Mouse (Mus musculus) hindbrain, embryonic 10.5 days (tissue): Measurements from ENCODE around the gene Kidins220. TPM values are rescaled to one million over a fixed set of nuclear protein-coding genes. Genes with fewer than 3 reads are reported as not detected.

Experiments
- DNase-seq: peaks from one replicate; pipeline ENCODE4 v3.0.0-alpha.2; 2017; ENCODE audit warnings: low spot score
- H3K27ac ChIP-seq: fragments of 300-500 bp; sonication (generic); 2 replicates; pipeline ENCODE4 v1.5.1; 2016; ENCODE audit warnings: mild to moderate bottlenecking, moderate library complexity
- H3K27me3 ChIP-seq: fragments of 300-500 bp; sonication (generic); 2 replicates; pipeline ENCODE4 v1.6.1; 2016; ENCODE audit warnings: mild to moderate bottlenecking; ENCODE audit not compliant: poor library complexity, insufficient read depth, severe bottlenecking
- H3K36me3 ChIP-seq: fragments of 300-500 bp; sonication (generic); 2 replicates; pipeline ENCODE4 v1.6.1; 2016; ENCODE audit warnings: mild to moderate bottlenecking, moderate library complexity
- H3K4me1 ChIP-seq: fragments of 300-500 bp; sonication (generic); replicated peaks from 2 replicates; pipeline ENCODE4 v1.6.1; 2016; ENCODE audit warnings: mild to moderate bottlenecking
- H3K4me3 ChIP-seq: fragments of 300-500 bp; sonication (generic); 2 replicates; pipeline ENCODE4 v1.5.1; 2016; ENCODE audit warnings: mild to moderate bottlenecking, moderate library complexity
- H3K9me3 ChIP-seq: fragments of 300-500 bp; sonication (generic); 2 replicates; pipeline ENCODE4 v1.6.1; 2016; ENCODE audit warnings: mild to moderate bottlenecking, moderate library complexity
- WGBS: fragments of 180-500 bp; shearing (Covaris S2); methylation state at CpG from one replicate; pipeline ENCODE4 v1.1.7; 2016; 5-methylcytosine and 5-hydroxymethylcytosine counted together
- polyA plus RNA-seq: library from polyadenylated mRNA; unstranded; fragments of >200 nt; fragmentation: Nextera tagmentation; extraction: Ambion mirVana; gene quantifications from 2 replicates; pipeline ENCODE4 v1.2.1, GENCODE M21; 2016

Kidins220 gene
- polyA plus RNA-seq, 1 experiment from 2014 or later = 38.1 TPM

DNA sequence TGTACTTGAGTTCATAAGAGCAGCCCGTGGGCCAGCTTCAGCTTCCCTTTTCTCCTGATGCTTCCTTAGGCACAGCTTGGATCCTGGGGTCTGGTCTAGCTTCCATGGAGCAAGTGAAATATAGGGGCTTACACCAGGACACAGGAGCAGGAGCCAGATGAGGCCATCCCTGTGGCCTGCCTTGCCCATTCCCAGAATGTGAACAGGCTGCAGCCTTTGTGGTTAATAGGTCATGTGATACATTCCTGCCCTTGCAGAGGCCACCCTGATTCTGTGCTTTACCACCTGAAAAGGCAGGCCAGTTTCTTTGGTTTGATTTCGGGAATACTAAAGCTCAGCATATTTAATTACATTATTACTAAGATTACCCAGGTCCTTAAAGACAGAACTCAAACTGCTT lies 69.3 kb downstream of the Kidins220 start:
- H3K27me3 ChIP-seq = no peaks in the 10 kb centered on the region
- H3K27ac ChIP-seq = no peak overlapping the region
- H3K4me1 ChIP-seq = no peaks in the 10 kb centered on the region
- DNase-seq = no peak
- H3K36me3 ChIP-seq = peaks cover 17% of the 10 kb centered on the region
- no peaks in the 10 kb centered on the region for H3K9me3 ChIP-seq
- WGBS = 91% methylated on average over 2 of the region's 2 CpGs
- H3K4me3 ChIP-seq = no peak overlapping the region

DNA sequence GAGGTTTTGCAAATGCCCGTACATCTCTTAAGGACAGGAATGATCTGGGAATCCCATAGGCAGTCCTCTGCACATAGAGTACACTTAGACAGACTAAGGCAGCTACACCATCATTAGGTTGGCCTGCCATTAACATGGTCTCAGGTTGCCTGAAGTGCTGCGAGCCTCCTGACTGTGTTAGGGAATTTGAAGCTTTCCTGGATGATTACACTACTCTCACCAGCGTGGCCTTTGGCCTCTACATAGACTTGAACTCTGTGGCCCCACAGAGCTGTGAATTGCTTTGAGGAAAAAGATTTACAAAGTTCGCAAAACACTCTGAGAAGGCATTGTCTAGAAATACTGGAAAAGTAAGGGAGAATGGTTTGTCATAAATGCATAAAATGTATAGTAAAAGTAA lies 69.9 kb downstream of the Kidins220 start:
- H3K27me3 ChIP-seq = no peaks in the 10 kb centered on the region
- no peak overlapping the region for H3K27ac ChIP-seq
- DNase-seq = no peak
- no peak overlapping the region for H3K4me3 ChIP-seq
- 90% methylated on average over 4 of the region's 4 CpGs for WGBS
- H3K9me3 ChIP-seq = no peaks in the 10 kb centered on the region
- peaks cover 17% of the 10 kb centered on the region for H3K36me3 ChIP-seq
- no peaks in the 10 kb centered on the region for H3K4me1 ChIP-seq

DNA sequence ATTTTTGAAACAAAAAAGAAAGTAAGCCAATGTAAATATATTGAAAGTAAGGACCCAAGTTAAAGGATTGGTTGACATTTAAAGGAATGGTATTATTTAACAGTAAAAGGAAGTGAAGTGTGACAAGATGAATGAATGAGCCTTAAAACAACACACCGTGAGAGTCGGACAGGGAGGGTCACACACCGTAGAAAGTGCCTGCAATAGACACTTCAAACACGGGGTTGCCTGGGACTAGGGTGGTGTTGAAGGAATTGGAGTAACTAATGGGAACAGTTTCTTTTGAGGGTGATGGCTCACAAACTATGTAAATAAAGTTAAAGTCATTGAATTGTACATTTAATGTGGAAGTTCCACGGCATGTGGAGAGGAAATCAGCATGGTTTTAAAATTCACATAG lies 74.5 kb downstream of the Kidins220 start:
- H3K36me3 ChIP-seq = peaks cover 27% of the 10 kb centered on the region
- H3K27me3 ChIP-seq = no peaks in the 10 kb centered on the region
- no peak for DNase-seq
- H3K4me3 ChIP-seq = no peak overlapping the region
- no peaks in the 10 kb centered on the region for H3K4me1 ChIP-seq
- WGBS = 78% methylated on average over 5 of the region's 5 CpGs
- no peaks in the 10 kb centered on the region for H3K9me3 ChIP-seq
- no peak overlapping the region for H3K27ac ChIP-seq

DNA sequence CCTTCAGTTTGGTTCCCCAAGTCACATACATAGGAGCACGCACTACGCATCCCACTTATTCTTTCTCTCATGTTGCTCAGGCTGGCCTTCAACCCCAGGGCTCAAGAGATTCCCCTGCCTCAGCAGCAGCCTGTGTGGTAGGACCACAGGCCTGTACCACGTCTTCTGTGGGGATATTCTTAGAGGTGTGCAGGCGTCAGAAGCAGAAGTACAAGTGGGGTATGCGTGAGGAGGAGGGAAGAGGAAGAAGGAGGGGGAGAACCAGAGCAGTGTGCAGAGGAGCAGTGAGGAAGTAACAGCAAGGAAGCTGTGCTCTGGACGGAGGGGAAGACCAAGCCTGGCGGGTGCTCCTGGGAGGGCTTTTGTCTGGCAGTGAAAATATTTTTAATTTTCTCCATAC lies 79.8 kb downstream of the Kidins220 start:
- no peaks in the 10 kb centered on the region for H3K9me3 ChIP-seq
- peaks cover 60% of the 10 kb centered on the region for H3K36me3 ChIP-seq
- no peak overlapping the region for H3K4me3 ChIP-seq
- 92% methylated on average over 7 of the region's 7 CpGs for WGBS
- H3K27ac ChIP-seq = peak overlapping the region; percentile 54; the same call in 1 of the 2 replicates
- no peak for DNase-seq
- no peaks in the 10 kb centered on the region for H3K27me3 ChIP-seq
- H3K4me1 ChIP-seq = peaks cover 4% of the 10 kb centered on the region; the same call in 1 of the 2 replicates

DNA sequence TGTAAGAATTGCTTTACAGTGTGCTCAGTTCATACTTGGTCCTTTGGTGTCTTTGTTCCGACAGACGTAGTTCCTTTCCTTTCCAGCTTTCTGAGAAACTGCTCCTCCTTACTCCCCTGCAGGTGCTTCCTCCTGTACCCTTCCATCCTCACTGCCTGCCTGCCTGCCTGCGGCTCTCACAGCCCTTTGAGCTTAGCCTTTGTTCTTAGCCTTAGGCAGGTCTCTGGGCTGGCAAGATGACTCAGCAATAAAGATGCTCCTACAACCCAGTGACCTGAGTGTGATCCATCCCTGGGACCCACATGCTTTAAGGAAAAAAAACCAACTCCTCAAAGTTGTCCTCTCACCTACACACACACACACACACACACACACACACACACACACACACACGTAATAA lies 80.2 kb downstream of the Kidins220 start:
- 66% methylated on average over 4 of the region's 4 CpGs for WGBS
- Histone ChIP-seq H3K27ac (no peak overlapping the region), H3K36me3 (peaks cover 62% of the 10 kb centered on the region)

DNA sequence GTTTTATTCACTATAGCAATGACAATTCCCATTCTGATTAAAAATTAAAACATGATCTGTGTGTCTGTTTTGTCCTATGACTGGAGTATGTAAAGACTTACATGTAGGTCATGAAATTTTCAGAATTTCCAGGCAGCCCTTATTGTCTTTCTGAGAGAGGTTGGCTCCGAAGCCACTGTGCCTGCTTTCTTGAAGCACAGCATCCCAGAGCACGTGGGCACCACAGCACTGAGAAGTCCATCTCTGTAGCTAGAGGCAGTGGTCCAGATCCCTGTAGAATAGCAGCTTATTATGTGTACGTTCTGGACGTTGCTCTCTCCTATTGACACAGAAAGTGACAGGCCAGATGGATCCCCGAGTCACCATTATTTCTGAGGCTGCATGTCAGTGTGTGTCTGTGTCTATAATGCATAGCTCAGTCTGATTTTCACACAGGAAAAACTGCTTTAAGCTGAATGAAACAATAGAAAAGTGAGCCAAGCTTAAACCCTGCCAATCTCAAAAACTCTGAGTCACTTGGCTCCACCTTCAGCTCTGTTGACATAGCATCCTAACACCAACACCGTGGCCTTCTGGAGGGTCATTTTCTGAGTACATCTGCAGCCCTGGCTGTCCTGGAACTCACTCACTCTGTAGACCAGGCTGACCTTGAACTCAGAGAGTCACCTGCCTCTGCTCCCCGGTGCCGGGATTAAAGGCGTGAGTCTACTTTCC lies 84.9 kb downstream of the Kidins220 start:
- Histone ChIP-seq H3K27ac (no peak overlapping the region), H3K9me3 (no peaks in the 10 kb centered on the region), H3K4me1 (peaks cover 4% of the 10 kb centered on the region; the same call in 1 of the 2 replicates), H3K4me3 (no peak overlapping the region), H3K36me3 (peaks cover 36% of the 10 kb centered on the region), H3K27me3 (no peaks in the 10 kb centered on the region)
- DNase-seq = no peak
- WGBS = 86% methylated on average over 9 of the region's 9 CpGs

More for the DNA sequence above, 80.2 kb downstream of the Kidins220 start:
- Histone ChIP-seq H3K4me1 (peaks cover 4% of the 10 kb centered on the region; the same call in 1 of the 2 replicates), H3K9me3 (no peaks in the 10 kb centered on the region), H3K27me3 (no peaks in the 10 kb centered on the region), H3K4me3 (no peak overlapping the region)
- DNase-seq = no peak

DNA sequence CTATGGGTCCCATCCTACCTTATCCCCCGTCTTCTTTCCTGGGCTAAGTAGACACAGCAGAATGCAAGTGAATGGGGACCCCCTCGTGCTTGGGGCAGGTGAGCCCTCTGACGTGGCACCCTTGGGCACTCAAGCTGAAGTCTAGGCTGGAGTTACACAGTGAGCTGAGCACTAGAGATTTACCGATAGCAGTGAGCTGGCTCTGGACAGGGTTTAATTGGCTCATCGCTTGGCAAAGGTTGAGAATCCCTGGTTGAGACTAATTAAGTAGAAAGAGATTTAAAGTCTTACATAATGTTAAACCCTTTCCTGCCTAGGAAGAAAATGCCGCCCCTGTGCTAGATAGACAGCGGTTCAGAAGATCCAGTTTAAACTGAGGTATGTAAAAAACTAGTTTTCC lies 86.2 kb downstream of the Kidins220 start:
- Histone ChIP-seq H3K4me1 (no peaks in the 10 kb centered on the region), H3K36me3 (peaks cover 29% of the 10 kb centered on the region), H3K4me3 (no peak overlapping the region), H3K27ac (no peak overlapping the region), H3K27me3 (no peaks in the 10 kb centered on the region), H3K9me3 (no peaks in the 10 kb centered on the region)
- 91% methylated on average over 7 of the region's 7 CpGs for WGBS
- DNase-seq = no peak

DNA sequence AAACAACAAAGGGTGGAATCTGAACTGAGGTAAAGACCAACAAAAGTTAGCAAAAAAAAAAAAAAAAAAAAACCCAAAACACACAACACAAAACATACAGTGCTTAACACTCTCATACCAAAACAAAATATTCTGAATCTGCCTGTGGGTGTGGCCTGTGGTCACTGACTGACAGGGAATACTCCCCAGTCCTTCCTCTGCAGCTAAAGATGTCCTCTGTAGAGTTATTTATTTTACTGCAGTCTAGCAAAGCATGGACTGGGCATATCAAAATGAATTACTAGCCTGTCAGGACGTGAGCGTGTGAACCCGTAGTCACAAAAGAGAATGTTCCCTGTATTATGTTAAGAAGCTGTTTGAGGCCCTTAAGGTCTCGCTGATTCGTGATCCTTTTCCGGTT lies 87.5 kb downstream of the Kidins220 start:
- 82% methylated on average over 6 of the region's 6 CpGs for WGBS
- H3K27ac ChIP-seq = no peak overlapping the region
- DNase-seq = no peak
- no peaks in the 10 kb centered on the region for H3K4me1 ChIP-seq
- H3K27me3 ChIP-seq = no peaks in the 10 kb centered on the region
- H3K36me3 ChIP-seq = peaks cover 20% of the 10 kb centered on the region
- no peaks in the 10 kb centered on the region for H3K9me3 ChIP-seq
- no peak overlapping the region for H3K4me3 ChIP-seq

DNA sequence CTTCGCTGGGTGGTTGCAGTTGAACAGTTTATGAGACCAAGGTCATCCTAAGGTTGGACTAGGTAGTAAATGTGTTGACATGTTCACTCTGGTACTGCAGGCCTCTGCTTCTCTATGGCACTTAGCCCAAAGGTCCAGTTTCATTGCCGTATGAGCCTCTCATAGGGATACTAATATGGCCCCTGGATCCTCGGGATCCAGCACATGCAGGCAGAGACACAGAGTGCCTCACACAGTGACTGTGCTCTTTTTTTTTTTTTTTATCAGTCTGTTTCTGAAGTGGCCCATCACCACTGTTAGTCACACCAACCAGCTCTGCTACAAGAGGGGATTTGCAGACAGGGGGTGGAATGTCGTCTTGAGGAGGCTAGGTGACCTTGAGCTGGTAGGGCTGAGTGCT lies 98.6 kb downstream of the Kidins220 start:
- H3K27ac ChIP-seq = no peak overlapping the region
- no peak for DNase-seq
- peaks cover 10% of the 10 kb centered on the region for H3K4me1 ChIP-seq
- no peaks in the 10 kb centered on the region for H3K9me3 ChIP-seq
- no peak overlapping the region for H3K4me3 ChIP-seq
- WGBS = 91% methylated on average over 4 of the region's 4 CpGs
- H3K36me3 ChIP-seq = no peaks in the 10 kb centered on the region
- H3K27me3 ChIP-seq = no peaks in the 10 kb centered on the region

DNA sequence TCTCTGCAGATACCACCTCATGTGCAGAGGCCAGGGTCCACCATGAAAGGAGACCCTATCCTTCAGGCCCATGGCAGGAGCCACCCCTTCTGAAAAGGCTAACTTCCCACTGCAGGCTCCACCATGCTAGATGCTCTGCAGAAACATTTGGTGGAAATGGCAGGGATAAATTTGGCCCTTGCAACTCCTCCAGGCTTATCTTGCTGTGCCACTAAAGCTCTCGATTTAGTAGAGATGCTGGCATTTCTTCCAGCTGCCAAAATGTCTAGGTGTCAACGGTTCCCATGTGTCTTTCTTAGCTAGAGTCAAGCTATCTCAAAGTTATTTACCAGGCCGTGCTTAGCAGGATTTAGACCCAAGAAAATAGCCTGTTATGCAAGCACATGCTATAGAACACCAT lies 99.6 kb downstream of the Kidins220 start:
- no peak overlapping the region for H3K27ac ChIP-seq
- no peaks in the 10 kb centered on the region for H3K27me3 ChIP-seq
- peaks cover under 1% of the 10 kb centered on the region for H3K4me1 ChIP-seq
- no peaks in the 10 kb centered on the region for H3K9me3 ChIP-seq
- H3K4me3 ChIP-seq = no peak overlapping the region
- 87% methylated on average over 3 of the region's 3 CpGs for WGBS
- no peak for DNase-seq
- H3K36me3 ChIP-seq = no peaks in the 10 kb centered on the region

DNA sequence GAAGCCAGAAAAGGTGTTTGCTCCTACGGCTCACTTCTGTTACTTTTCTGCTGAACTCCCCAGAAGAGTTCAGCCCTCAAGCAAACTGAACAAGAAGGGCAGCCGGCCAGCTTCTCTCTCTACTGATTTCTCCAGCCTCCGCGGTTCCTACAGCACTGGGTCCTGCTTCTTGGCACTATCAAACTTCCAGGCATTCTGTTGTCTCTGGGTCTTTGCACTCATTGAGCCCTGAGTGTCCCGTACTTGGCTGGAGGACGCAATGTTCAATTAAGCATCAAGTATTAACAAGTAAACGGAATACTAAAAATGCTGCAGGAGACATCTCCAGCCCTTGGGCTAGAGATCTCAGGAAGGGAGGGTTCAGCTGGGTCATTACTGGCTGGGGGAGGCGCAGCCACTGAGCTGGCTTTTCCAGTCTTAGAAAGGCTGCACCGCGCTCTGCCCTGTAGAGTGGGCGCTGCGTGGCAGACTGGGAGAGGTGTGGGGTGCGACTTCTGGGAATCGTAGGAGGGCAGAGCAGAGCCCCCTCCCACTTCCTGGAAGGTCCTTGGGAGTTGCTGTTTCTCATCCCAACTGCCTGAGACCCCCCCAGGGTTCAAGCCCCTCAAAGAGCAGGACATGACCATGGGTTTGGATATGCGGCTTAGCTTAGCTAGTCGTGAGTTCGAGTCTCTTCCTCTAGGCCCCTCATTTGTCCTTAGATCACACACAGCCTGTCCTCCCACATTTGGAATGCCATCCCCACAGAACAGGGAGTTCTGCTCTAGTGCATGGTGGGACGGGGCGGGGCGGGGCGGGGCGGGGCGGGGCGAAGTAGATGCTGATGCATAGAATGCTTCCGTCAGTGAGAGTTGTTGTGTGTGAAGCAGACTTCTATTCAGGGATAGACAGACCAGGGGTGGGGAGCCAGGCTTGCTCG lies 108.8 kb downstream of the Kidins220 start:
- peak; percentile 23 for DNase-seq
- Histone ChIP-seq H3K27ac (0 out of 2 replicates have a peak overlapping the region, but pooled peaks have one; percentile 40), H3K4me3 (peak overlapping the region; percentile 22), H3K27me3 (no peaks in the 10 kb centered on the region), H3K36me3 (no peaks in the 10 kb centered on the region), H3K9me3 (no peaks in the 10 kb centered on the region), H3K4me1 (peaks cover 11% of the 10 kb centered on the region; the same call in 1 of the 2 replicates)
- 34% methylated on average over 26 of the region's 26 CpGs for WGBS

DNA sequence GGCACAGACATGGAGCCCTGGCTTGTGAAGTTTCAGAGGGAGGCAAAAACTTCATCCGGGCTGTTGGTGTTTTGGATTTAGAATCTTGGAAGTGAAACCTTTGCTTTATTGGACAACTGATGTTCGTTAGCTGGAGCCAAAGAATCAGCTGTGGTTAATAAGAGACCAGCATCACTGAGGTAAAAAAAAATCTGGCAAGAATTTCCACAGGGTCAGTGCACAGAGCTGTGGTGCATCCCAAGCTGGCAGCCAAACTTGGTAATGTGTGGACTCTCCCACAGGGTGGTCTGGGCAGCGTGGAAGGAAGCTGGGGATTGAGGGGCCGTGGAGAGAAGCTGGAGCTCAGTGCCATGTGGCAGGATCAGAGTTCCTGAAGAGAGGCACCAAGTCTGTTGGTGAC lies 112.2 kb downstream of the Kidins220 start:
- H3K27ac ChIP-seq = no peak overlapping the region
- no peak for DNase-seq
- no peaks in the 10 kb centered on the region for H3K36me3 ChIP-seq
- peaks cover 13% of the 10 kb centered on the region; the same call in 1 of the 2 replicates for H3K4me1 ChIP-seq
- no peaks in the 10 kb centered on the region for H3K27me3 ChIP-seq
- no peaks in the 10 kb centered on the region for H3K9me3 ChIP-seq
- no peak overlapping the region for H3K4me3 ChIP-seq
- WGBS = 76% methylated on average over 4 of the region's 4 CpGs

DNA sequence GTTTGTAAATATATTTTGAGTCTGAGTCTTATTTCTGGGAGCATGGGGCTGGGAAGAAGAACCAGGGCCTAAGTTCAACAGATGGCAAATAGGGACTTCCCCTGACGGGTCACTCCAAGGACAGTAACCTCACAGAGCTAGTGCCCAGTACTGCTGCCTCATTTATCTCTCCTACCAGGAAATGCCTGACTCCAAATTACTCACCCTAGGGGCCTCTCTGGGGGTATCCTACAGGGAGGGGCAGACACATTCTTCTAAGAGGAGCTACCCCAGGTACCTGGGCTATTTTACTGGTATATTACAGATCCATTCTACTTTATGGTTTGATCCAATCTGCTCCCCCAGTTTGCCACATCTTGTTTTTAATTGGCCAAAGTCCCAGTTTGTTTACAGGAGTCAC lies 114.7 kb downstream of the Kidins220 start:
- WGBS = 76% methylated on average over 1 of the region's 1 CpGs
- Histone ChIP-seq H3K27me3 (peaks cover 10% of the 10 kb centered on the region), H3K4me3 (no peak overlapping the region), H3K36me3 (peaks cover 5% of the 10 kb centered on the region; the same call in 1 of the 2 replicates), H3K4me1 (peaks cover 19% of the 10 kb centered on the region), H3K27ac (no peak overlapping the region), H3K9me3 (no peaks in the 10 kb centered on the region)
- no peak for DNase-seq
